Mouse (Mus musculus) E14TG2a.4 (cell line): ENCODE results near the gene Gm7145.
"Not testable (repeated sequence)": the region's sequence is repeated elsewhere in the genome, so short reads cannot be mapped to it uniquely, and the experiment has no call there.

Source experiments
- CTCF ChIP-seq: conservative IDR thresholded peaks from 2 replicates; pipeline ENCODE4 v1.5.1; 2014; ENCODE audit warnings: low read length
- NANOG ChIP-seq: IDR thresholded peaks from 2 replicates; pipeline ENCODE4 v1.6.1; 2014; ENCODE audit warnings: borderline replicate concordance, low read length, mixed read lengths
- POU5F1 ChIP-seq: IDR thresholded peaks from 2 replicates; pipeline ENCODE4 v1.6.1; 2014; ENCODE audit warnings: low read length, borderline replicate concordance

DNA sequence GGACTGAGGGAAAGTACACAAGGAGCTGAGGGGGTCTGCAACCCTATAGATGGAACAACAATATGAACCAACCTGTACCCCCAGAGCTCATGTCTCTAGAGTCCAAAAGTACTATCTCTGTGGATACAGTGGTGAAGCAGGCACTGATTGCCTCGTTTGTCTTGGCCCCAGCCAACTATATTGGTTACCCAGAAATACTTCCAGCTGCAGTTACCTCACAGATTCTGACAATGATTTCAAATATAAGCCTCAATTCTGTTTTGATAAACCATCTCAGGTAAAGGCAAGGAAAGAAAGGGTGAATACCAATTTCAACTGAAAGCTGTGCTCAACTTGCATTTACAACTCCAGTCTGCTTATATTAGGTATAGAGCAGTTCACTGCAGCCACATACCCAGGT, 38.0 kb upstream of the Gm7145 start, which contains the start of gene Gm28168:
- TF ChIP-seq CTCF, POU5F1, NANOG: not testable (repeated sequence)
